Mouse (Mus musculus): ENCODE results near the gene Mdk. TPM values are rescaled to one million over a fixed set of nuclear protein-coding genes. Genes with fewer than 3 reads are reported as not detected.

Mdk gene
- polyA plus RNA-seq, 1 experiment from 2014 or later = 1,095 TPM

- Histone ChIP-seq H3K27me3 (ENCODE audit: control insufficient read depth, insufficient read depth, low read length) (no peaks in the 10 kb centered on the region), H3K4me2 (ENCODE audit: low read depth, low read length, severe bottlenecking) (no peak overlapping the region), H3K36me3 (ENCODE audit: control insufficient read depth, insufficient read depth, low read length) (no peaks in the 10 kb centered on the region), H3K9me3 (ENCODE audit: control insufficient read depth, low read length) (no peaks in the 10 kb centered on the region), H3K27ac (ENCODE audit: low read depth, low read length) (0 out of 2 replicates have a peak overlapping the region, but pooled peaks have one; percentile 31), H3K4me3 (ENCODE audit: low read depth, low read length) (no peak overlapping the region), H3K9ac (ENCODE audit: low read length) (peak overlapping the region; percentile 32), H3K4me1 (replicated peaks; ENCODE audit: control insufficient read depth, insufficient read depth, low read length) (peaks cover 22% of the 10 kb centered on the region)
- 14% methylated on average over 15 of the region's 15 CpGs for WGBS
- DNase-seq (ENCODE audit: low spot score) (peak; percentile 67), ATAC-seq (replicated peaks; ENCODE audit: low FRiP score) (peak; percentile 76)
Measured at GRCm38 (mm10) chr2:91950275-91951085, 18.4 kb upstream of the Mdk start.

GRCm38 (mm10) chr2:91949411-91950274 is 17.5 kb upstream of the Mdk start:
- Histone ChIP-seq H3K9ac (ENCODE audit: low read length) (peak overlapping the region; percentile 32; the same call in 1 of the 2 replicates), H3K4me3 (ENCODE audit: low read depth, low read length) (no peak overlapping the region), H3K27ac (ENCODE audit: low read depth, low read length) (no peak overlapping the region), H3K27me3 (ENCODE audit: control insufficient read depth, insufficient read depth, low read length) (no peaks in the 10 kb centered on the region), H3K4me1 (replicated peaks; ENCODE audit: control insufficient read depth, insufficient read depth, low read length) (peaks cover 22% of the 10 kb centered on the region), H3K36me3 (ENCODE audit: control insufficient read depth, insufficient read depth, low read length) (no peaks in the 10 kb centered on the region), H3K9me3 (ENCODE audit: control insufficient read depth, low read length) (no peaks in the 10 kb centered on the region), H3K4me2 (ENCODE audit: low read depth, low read length, severe bottlenecking) (no peak overlapping the region)
- DNase-seq (ENCODE audit: low spot score) (no peak), ATAC-seq (replicated peaks; ENCODE audit: low FRiP score) (peak; percentile 28)
- 76% methylated on average over 17 of the region's 17 CpGs for WGBS

GRCm38 (mm10) chr2:91948792-91949241 is 16.7 kb upstream of the Mdk start:
- no peak overlapping the region for H3K4me2 ChIP-seq (ENCODE audit: low read depth, low read length, severe bottlenecking)
- no peaks in the 10 kb centered on the region for H3K9me3 ChIP-seq (ENCODE audit: control insufficient read depth, low read length)
- DNase-seq (ENCODE audit: low spot score) (no peak), ATAC-seq (replicated peaks; ENCODE audit: low FRiP score) (no peak)
- peaks cover 24% of the 10 kb centered on the region for H3K4me1 ChIP-seq (replicated peaks; ENCODE audit: control insufficient read depth, insufficient read depth, low read length)
- no peak overlapping the region for H3K9ac ChIP-seq (ENCODE audit: low read length)
- H3K4me3 ChIP-seq (ENCODE audit: low read depth, low read length) = no peak overlapping the region
- WGBS = 83% methylated on average over 3 of the region's 3 CpGs
- no peaks in the 10 kb centered on the region for H3K36me3 ChIP-seq (ENCODE audit: control insufficient read depth, insufficient read depth, low read length)
- no peaks in the 10 kb centered on the region for H3K27me3 ChIP-seq (ENCODE audit: control insufficient read depth, insufficient read depth, low read length)
- H3K27ac ChIP-seq (ENCODE audit: low read depth, low read length) = no peak overlapping the region

GRCm38 (mm10) chr2:91948151-91948509 is 16.0 kb upstream of the Mdk start:
- WGBS = 81% methylated on average over 6 of the region's 6 CpGs
- no peaks in the 10 kb centered on the region for H3K9me3 ChIP-seq (ENCODE audit: control insufficient read depth, low read length)
- peaks cover 23% of the 10 kb centered on the region for H3K4me1 ChIP-seq (replicated peaks; ENCODE audit: control insufficient read depth, insufficient read depth, low read length)
- no peaks in the 10 kb centered on the region for H3K36me3 ChIP-seq (ENCODE audit: control insufficient read depth, insufficient read depth, low read length)
- H3K4me2 ChIP-seq (ENCODE audit: low read depth, low read length, severe bottlenecking) = no peak overlapping the region
- 0 out of 2 replicates have a peak overlapping the region, but pooled peaks have one; percentile 18 for H3K27ac ChIP-seq (ENCODE audit: low read depth, low read length)
- H3K27me3 ChIP-seq (ENCODE audit: control insufficient read depth, insufficient read depth, low read length) = no peaks in the 10 kb centered on the region
- ATAC-seq (replicated peaks; ENCODE audit: low FRiP score) (no peak), DNase-seq (ENCODE audit: low spot score) (no peak)
- no peak overlapping the region for H3K4me3 ChIP-seq (ENCODE audit: low read depth, low read length)
- no peak overlapping the region for H3K9ac ChIP-seq (ENCODE audit: low read length)

- DNase-seq (ENCODE audit: low spot score) (no peak), ATAC-seq (replicated peaks; ENCODE audit: low FRiP score) (no peak)
- Histone ChIP-seq H3K27me3 (ENCODE audit: control insufficient read depth, insufficient read depth, low read length) (no peaks in the 10 kb centered on the region), H3K36me3 (ENCODE audit: control insufficient read depth, insufficient read depth, low read length) (no peaks in the 10 kb centered on the region), H3K27ac (ENCODE audit: low read depth, low read length) (0 out of 2 replicates have a peak overlapping the region, but pooled peaks have one; percentile 18), H3K9ac (ENCODE audit: low read length) (no peak overlapping the region), H3K9me3 (ENCODE audit: control insufficient read depth, low read length) (no peaks in the 10 kb centered on the region), H3K4me3 (ENCODE audit: low read depth, low read length) (no peak overlapping the region), H3K4me2 (ENCODE audit: low read depth, low read length, severe bottlenecking) (no peak overlapping the region), H3K4me1 (replicated peaks; ENCODE audit: control insufficient read depth, insufficient read depth, low read length) (peaks cover 23% of the 10 kb centered on the region)
- WGBS = 57% methylated on average over 11 of the region's 11 CpGs
Measured at GRCm38 (mm10) chr2:91947397-91948150, 15.5 kb upstream of the Mdk start.

GRCm38 (mm10) chr2:91946836-91947235 is 14.7 kb upstream of the Mdk start:
- H3K9me3 ChIP-seq (ENCODE audit: control insufficient read depth, low read length) = no peaks in the 10 kb centered on the region
- DNase-seq (ENCODE audit: low spot score) = no peak
- peaks cover 23% of the 10 kb centered on the region for H3K4me1 ChIP-seq (replicated peaks; ENCODE audit: control insufficient read depth, insufficient read depth, low read length)
- no peak overlapping the region for H3K27ac ChIP-seq (ENCODE audit: low read depth, low read length)
- no peaks in the 10 kb centered on the region for H3K27me3 ChIP-seq (ENCODE audit: control insufficient read depth, insufficient read depth, low read length)
- no peak overlapping the region for H3K4me3 ChIP-seq (ENCODE audit: low read depth, low read length)
- H3K36me3 ChIP-seq (ENCODE audit: control insufficient read depth, insufficient read depth, low read length) = no peaks in the 10 kb centered on the region
- H3K4me2 ChIP-seq (ENCODE audit: low read depth, low read length, severe bottlenecking) = no peak overlapping the region
- no peak overlapping the region for H3K9ac ChIP-seq (ENCODE audit: low read length)
- ATAC-seq (replicated peaks; ENCODE audit: low FRiP score) = no peak
- WGBS = 78% methylated on average over 6 of the region's 6 CpGs

GRCm38 (mm10) chr2:91945483-91945882 is 13.4 kb upstream of the Mdk start, which contains the start of gene Gm9821:
Gene Gm9821, plus strand, starts transcription at chr2:91945703.
- Histone ChIP-seq H3K4me1 (replicated peaks; ENCODE audit: control insufficient read depth, insufficient read depth, low read length) (peaks cover 20% of the 10 kb centered on the region), H3K9me3 (ENCODE audit: control insufficient read depth, low read length) (no peaks in the 10 kb centered on the region), H3K4me2 (ENCODE audit: low read depth, low read length, severe bottlenecking) (no peak within 1 kb of the TSS), H3K9ac (ENCODE audit: low read length) (no peak within 1 kb of the TSS), H3K4me3 (ENCODE audit: low read depth, low read length) (no peak within 1 kb of the TSS), H3K27me3 (ENCODE audit: control insufficient read depth, insufficient read depth, low read length) (no peaks in the 10 kb centered on the region), H3K36me3 (ENCODE audit: control insufficient read depth, insufficient read depth, low read length) (no peaks in the 10 kb centered on the region), H3K27ac (ENCODE audit: low read depth, low read length) (no peak within 1 kb of the TSS)
- 81% methylated on average over 18 of the region's 18 CpGs for WGBS
- ATAC-seq (replicated peaks; ENCODE audit: low FRiP score) = no peak
- DNase-seq (ENCODE audit: low spot score) = peak; percentile 51
